Comparison of ENCODE assay signal across 28 mouse cellular contexts in genomic region chr9:110224273-110224672, GRCm38 (mm10). TPM values are rescaled to one million over a fixed set of nuclear protein-coding genes. Genes with fewer than 3 reads are reported as not detected.
"Had no signal": no experiment of that assay in that cellular context is flagged by ENCODE, and none has a peak within 500 bp of the region (broad histone marks: within the 10 kb centered on the region; RNA-seq: fewer than 3 reads in every experiment).

No protein-coding gene starts in this region.

- H3K4me1 ChIP-seq: heart, embryonic 12.5 days; hindbrain, embryonic 10.5 days; hindbrain, embryonic 12.5 days; intestine, embryonic 15.5 days; limb, embryonic 10.5 days; limb, embryonic 12.5 days; liver, embryonic 13.5 days; liver, embryonic 15.5 days had no signal

- H3K9ac ChIP-seq: heart, embryonic 12.5 days; hindbrain, embryonic 12.5 days; hindbrain, embryonic 14.5 days; intestine, embryonic 15.5 days; limb, embryonic 12.5 days; liver, embryonic 13.5 days; liver, embryonic 15.5 days had no signal

- H3K4me3 ChIP-seq: gastrocnemius, adult 2 months; heart, embryonic 10.5 days; heart, embryonic 12.5 days; hindbrain, embryonic 10.5 days; hindbrain, embryonic 12.5 days; intestine, embryonic 15.5 days; left cerebral cortex, adult 2 months; limb, embryonic 10.5 days; limb, embryonic 12.5 days; liver, embryonic 13.5 days; liver, embryonic 15.5 days had no signal

- H3K4me2 ChIP-seq: heart, embryonic 12.5 days; hindbrain, embryonic 12.5 days; hindbrain, embryonic 14.5 days; intestine, embryonic 15.5 days; limb, embryonic 12.5 days; liver, embryonic 11.5 days; liver, embryonic 13.5 days; liver, embryonic 15.5 days had no signal

- H3K27me3 ChIP-seq: heart, embryonic 12.5 days; hindbrain, embryonic 12.5 days; intestine, embryonic 15.5 days; limb, embryonic 12.5 days; liver, embryonic 13.5 days; liver, embryonic 15.5 days had no signal

- H3K9me3 ChIP-seq: heart, embryonic 10.5 days; heart, embryonic 12.5 days; hindbrain, embryonic 10.5 days; hindbrain, embryonic 12.5 days; intestine, embryonic 15.5 days; limb, embryonic 10.5 days; limb, embryonic 12.5 days; liver, embryonic 13.5 days; liver, embryonic 15.5 days had no signal

- DNase-seq: gastrocnemius, adult 2 months; gastrocnemius, postnatal 10 days; gastrocnemius, postnatal 25 days; heart, adult 18-20 months; heart, postnatal 10 days; heart, postnatal 4 days; kidney, adult 18-20 months; kidney, adult 8-10 months; kidney, postnatal 10 days; kidney, postnatal 25 days; kidney, postnatal 4 days; liver; liver, embryonic 13.5 days had no signal

- H3K27ac ChIP-seq: gastrocnemius, adult 2 months; heart, embryonic 10.5 days; hindbrain, embryonic 10.5 days; hindbrain, embryonic 12.5 days; hindbrain, embryonic 14.5 days; intestine, embryonic 15.5 days; left cerebral cortex, adult 2 months; limb, embryonic 10.5 days; limb, embryonic 12.5 days; liver, embryonic 13.5 days; liver, embryonic 15.5 days had no signal

- ATAC-seq: hindbrain, embryonic 16.5 days; inflammation-experienced regulatory T-cells, adult 6 months; intestine, embryonic 15.5 days; intestine, postnatal 0 days had no signal

RNA-seq across cellular contexts. Expression of gene Cspg5, which starts 19.3 kb away (rescaled TPM):
- total RNA-seq: granulocyte monocyte progenitor cell, adult 5-6 weeks had no signal
